Mouse (Mus musculus): ENCODE measurements at regions not wholly inside any gene's neighbourhood (a gene's known extent, or its start where the extent isn't known, plus 50 kb on each side); places are given as distances from the start of the nearest gene placed in this dataset.

- no peak for DNase-seq
- no peaks in the 10 kb centered on the region for H3K27me3 ChIP-seq (replicated peaks; ENCODE audit: control insufficient read depth, insufficient read depth, low read length)
- H3K4me1 ChIP-seq (ENCODE audit: control insufficient read depth, insufficient read depth, low read length): no peaks in the 10 kb centered on the region
- H3K4me3 ChIP-seq (ENCODE audit: insufficient read depth, low read depth, low read length): no peak overlapping the region
- WGBS: 88% methylated on average over 5 of the region's 5 CpGs
- no peak for TF ChIP-seq POLR2A (IDR thresholded peaks at IDR 0.05; ENCODE audit: low read depth, low read length)
- H3K27ac ChIP-seq (ENCODE audit: insufficient read depth, low read depth, low read length): no peak overlapping the region
- H3K36me3 ChIP-seq (ENCODE audit: control insufficient read depth, insufficient read depth, low read length): no peaks in the 10 kb centered on the region
Observed at GRCm38 (mm10) chr17:70942478-70942877, 60.0 kb upstream of the Myom1 start.

GRCm38 (mm10) chr17:70934258-70934657 lies 68.2 kb upstream of the Myom1 start:
- WGBS: 90% methylated on average over 1 of the region's 1 CpGs

GRCm38 (mm10) chr17:70933122-70934050 lies 69.0 kb upstream of the Myom1 start:
- H3K4me3 ChIP-seq (ENCODE audit: insufficient read depth, low read depth, low read length): no peak overlapping the region
- TF ChIP-seq CTCF (conservative IDR thresholded peaks at IDR 0.05; ENCODE audit: insufficient read depth, insufficient read length, low read depth, low read length) (no peak), POLR2A (IDR thresholded peaks at IDR 0.05; ENCODE audit: low read depth, low read length) (no peak)
- H3K36me3 ChIP-seq (ENCODE audit: control insufficient read depth, insufficient read depth, low read length): no peaks in the 10 kb centered on the region
- 60% methylated on average over 4 of the region's 4 CpGs for WGBS
- H3K27me3 ChIP-seq (replicated peaks; ENCODE audit: control insufficient read depth, insufficient read depth, low read length): no peaks in the 10 kb centered on the region
- DNase-seq: no peak
- no peak overlapping the region for H3K27ac ChIP-seq (ENCODE audit: insufficient read depth, low read depth, low read length)
- no peaks in the 10 kb centered on the region for H3K4me1 ChIP-seq (ENCODE audit: control insufficient read depth, insufficient read depth, low read length)

More at GRCm38 (mm10) chr17:70934258-70934657, 68.2 kb upstream of the Myom1 start:
- H3K27me3 ChIP-seq (replicated peaks; ENCODE audit: control insufficient read depth, insufficient read depth, low read length): no peaks in the 10 kb centered on the region
- H3K36me3 ChIP-seq (ENCODE audit: control insufficient read depth, insufficient read depth, low read length): no peaks in the 10 kb centered on the region
- DNase-seq: no peak
- no peak overlapping the region for H3K27ac ChIP-seq (ENCODE audit: insufficient read depth, low read depth, low read length)
- no peak overlapping the region for H3K4me3 ChIP-seq (ENCODE audit: insufficient read depth, low read depth, low read length)
- TF ChIP-seq CTCF (conservative IDR thresholded peaks at IDR 0.05; ENCODE audit: insufficient read depth, insufficient read length, low read depth, low read length) (no peak), POLR2A (IDR thresholded peaks at IDR 0.05; ENCODE audit: low read depth, low read length) (no peak)
- no peaks in the 10 kb centered on the region for H3K4me1 ChIP-seq (ENCODE audit: control insufficient read depth, insufficient read depth, low read length)

- Histone ChIP-seq H3K27ac (ENCODE audit: insufficient read depth, low read depth, low read length) (no peak overlapping the region), H3K4me1 (ENCODE audit: control insufficient read depth, insufficient read depth, low read length) (no peaks in the 10 kb centered on the region), H3K4me3 (ENCODE audit: insufficient read depth, low read depth, low read length) (no peak overlapping the region), H3K36me3 (ENCODE audit: control insufficient read depth, insufficient read depth, low read length) (no peaks in the 10 kb centered on the region), H3K27me3 (replicated peaks; ENCODE audit: control insufficient read depth, insufficient read depth, low read length) (no peaks in the 10 kb centered on the region)
- TF ChIP-seq CTCF (conservative IDR thresholded peaks at IDR 0.05; ENCODE audit: insufficient read depth, insufficient read length, low read depth, low read length) (no peak), POLR2A (IDR thresholded peaks at IDR 0.05; ENCODE audit: low read depth, low read length) (no peak)
- no peak for DNase-seq
Observed at GRCm38 (mm10) chr17:70932565-70932964, 69.9 kb upstream of the Myom1 start.

- no peaks in the 10 kb centered on the region for H3K27me3 ChIP-seq (replicated peaks; ENCODE audit: control insufficient read depth, insufficient read depth, low read length)
Observed at GRCm38 (mm10) chr17:70930600-70930999, 71.8 kb upstream of the Myom1 start.

GRCm38 (mm10) chr17:70929582-70929981 lies 72.9 kb upstream of the Myom1 start:
- Histone ChIP-seq H3K27ac (ENCODE audit: insufficient read depth, low read depth, low read length) (no peak overlapping the region), H3K36me3 (ENCODE audit: control insufficient read depth, insufficient read depth, low read length) (no peaks in the 10 kb centered on the region), H3K27me3 (replicated peaks; ENCODE audit: control insufficient read depth, insufficient read depth, low read length) (no peaks in the 10 kb centered on the region), H3K4me3 (ENCODE audit: insufficient read depth, low read depth, low read length) (no peak overlapping the region), H3K4me1 (ENCODE audit: control insufficient read depth, insufficient read depth, low read length) (no peaks in the 10 kb centered on the region)
- WGBS: 44% methylated on average over 1 of the region's 1 CpGs
- TF ChIP-seq POLR2A (IDR thresholded peaks at IDR 0.05; ENCODE audit: low read depth, low read length): no peak
- no peak for TF ChIP-seq CTCF (conservative IDR thresholded peaks at IDR 0.05; ENCODE audit: insufficient read depth, insufficient read length, low read depth, low read length)
- DNase-seq: no peak

More at GRCm38 (mm10) chr17:70930600-70930999, 71.8 kb upstream of the Myom1 start:
- TF ChIP-seq CTCF (conservative IDR thresholded peaks at IDR 0.05; ENCODE audit: insufficient read depth, insufficient read length, low read depth, low read length): no peak
- no peak for TF ChIP-seq POLR2A (IDR thresholded peaks at IDR 0.05; ENCODE audit: low read depth, low read length)
- DNase-seq: no peak
- H3K36me3 ChIP-seq (ENCODE audit: control insufficient read depth, insufficient read depth, low read length): no peaks in the 10 kb centered on the region
- 90% methylated on average over 9 of the region's 9 CpGs for WGBS
- no peak overlapping the region for H3K27ac ChIP-seq (ENCODE audit: insufficient read depth, low read depth, low read length)
- H3K4me1 ChIP-seq (ENCODE audit: control insufficient read depth, insufficient read depth, low read length): no peaks in the 10 kb centered on the region
- no peak overlapping the region for H3K4me3 ChIP-seq (ENCODE audit: insufficient read depth, low read depth, low read length)

GRCm38 (mm10) chr17:70924565-70925220 lies 71.3 kb upstream of the Tgif1 start:
- TF ChIP-seq CTCF (conservative IDR thresholded peaks at IDR 0.05; ENCODE audit: insufficient read depth, insufficient read length, low read depth, low read length) (no peak), POLR2A (IDR thresholded peaks at IDR 0.05; ENCODE audit: low read depth, low read length) (no peak)
- WGBS: 73% methylated on average over 8 of the region's 8 CpGs
- Histone ChIP-seq H3K4me3 (ENCODE audit: insufficient read depth, low read depth, low read length) (peak overlapping the region; percentile 49), H3K36me3 (ENCODE audit: control insufficient read depth, insufficient read depth, low read length) (no peaks in the 10 kb centered on the region), H3K4me1 (ENCODE audit: control insufficient read depth, insufficient read depth, low read length) (no peaks in the 10 kb centered on the region), H3K27ac (ENCODE audit: insufficient read depth, low read depth, low read length) (0 out of 2 replicates have a peak overlapping the region, but pooled peaks have one; percentile 22), H3K27me3 (replicated peaks; ENCODE audit: control insufficient read depth, insufficient read depth, low read length) (no peaks in the 10 kb centered on the region)
- peak; percentile 43 for DNase-seq
